Comparison of ENCODE assay signal across 25 mouse cellular contexts in the genomic region with DNA sequence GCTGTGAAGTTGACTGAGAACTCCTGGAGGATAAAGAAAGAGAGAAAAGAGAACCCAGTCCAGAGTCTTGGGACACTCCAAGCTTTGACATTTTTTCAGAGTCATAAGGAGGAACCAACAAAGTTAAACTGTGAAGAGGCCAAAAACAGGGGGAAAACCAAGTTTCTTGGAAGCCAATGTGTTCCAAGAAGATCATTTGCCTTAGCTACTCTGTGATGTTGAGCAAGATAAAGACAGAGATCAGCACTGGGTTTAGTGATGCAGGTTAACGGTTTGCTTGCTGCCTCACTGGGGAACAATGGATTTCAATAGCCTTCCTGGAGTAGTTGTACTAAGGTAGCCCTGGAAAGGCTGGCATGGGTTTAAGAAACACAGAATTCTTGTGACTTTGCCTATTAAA. TPM values are rescaled to one million over a fixed set of nuclear protein-coding genes. Genes with fewer than 3 reads are reported as not detected.
DNase-seq lines count a peak whose midpoint lies in the region; ATAC-seq and TF ChIP-seq lines count a peak whose summit lies in the region.
"Had no signal": no experiment of that assay in that cellular context is flagged by ENCODE, and none has a peak within 500 bp of the region (broad histone marks: within the 10 kb centered on the region; RNA-seq: fewer than 3 reads in every experiment).

No protein-coding gene starts in this region.

- intact Hi-C loops in heart, postnatal 10 days (cut with DNase I): no loop called here

- no peak overlapping the region for H3K4me2 ChIP-seq in heart, embryonic 15.5 days
- peak overlapping the region; percentile 30 for H3K4me2 ChIP-seq in liver, embryonic 13.5 days
- H3K4me2 ChIP-seq: embryonic facial prominence, embryonic 12.5 days; hindbrain, embryonic 14.5 days; limb, embryonic 12.5 days; midbrain, embryonic 11.5 days had no signal

- DNase-seq in heart, postnatal 10 days: no peak
- DNase-seq in G1E (ENCODE audit: low spot score): peak; percentile 35
- DNase-seq in liver, embryonic 13.5 days: peak; percentile 43
- DNase-seq in adrenal gland, adult 18-20 months (ENCODE audit: low spot score in 2 of 2): no peak
- DNase-seq in frontal cortex, postnatal 14 days (ENCODE audit: low spot score in 2 of 2): no peak
- DNase-seq: adrenal gland, adult 8-10 months; cerebellum, adult 11-12 months; cerebellum, adult 9-11 months; embryo, embryonic 11 days; gastrocnemius, postnatal 25 days; kidney, adult 11 months; kidney, postnatal 14 days; lung, adult 2 months; lung, postnatal 10 days; right cerebral cortex, postnatal 4 days; thymus, adult 2 months; thymus, postnatal 36 days had no signal

- H3K4me1 ChIP-seq in heart, embryonic 15.5 days (replicated peaks): peaks cover 12% of the 10 kb centered on the region; the same call in 1 of the 2 replicates
- H3K4me1 ChIP-seq in G1E (ENCODE audit: insufficient read depth, low read depth, low read length): peaks cover 65% of the 10 kb centered on the region
- H3K4me1 ChIP-seq in liver, embryonic 13.5 days (replicated peaks): peaks cover 43% of the 10 kb centered on the region
- H3K4me1 ChIP-seq: embryonic facial prominence, embryonic 12.5 days; limb, embryonic 12.5 days had no signal

- no peaks in the 10 kb centered on the region for H3K9me3 ChIP-seq in heart, embryonic 15.5 days (replicated peaks)
- peaks cover 24% of the 10 kb centered on the region for H3K9me3 ChIP-seq in G1E (replicated peaks)
- H3K9me3 ChIP-seq in liver, embryonic 13.5 days (replicated peaks): 0 out of 2 replicates have a peak, but pooled peaks cover 3% of the 10 kb centered on the region
- H3K9me3 ChIP-seq: embryonic facial prominence, embryonic 12.5 days; limb, embryonic 12.5 days had no signal

- no peak for ATAC-seq in heart, embryonic 15.5 days (replicated peaks; ENCODE audit: insufficient number of reproducible peaks, insufficient read depth, low FRiP score, low read depth)
- ATAC-seq in G1E (ENCODE audit: extremely low read depth, insufficient number of reproducible peaks, low FRiP score, poor library complexity, severe bottlenecking): peak; percentile 67
- ATAC-seq in liver, embryonic 13.5 days (ENCODE audit: low read depth): peak; percentile 72
- peak; percentile 54 for ATAC-seq in megakaryocyte progenitor cell, adult 5-6 weeks (replicated peaks; ENCODE audit: poor library complexity)
- ATAC-seq: forebrain, embryonic 14.5 days; midbrain, embryonic 16.5 days had no signal

- no peak overlapping the region for H3K9ac ChIP-seq in heart, embryonic 15.5 days
- H3K9ac ChIP-seq in liver, embryonic 13.5 days: no peak overlapping the region; the same call in 1 of the 2 replicates
- H3K9ac ChIP-seq: embryonic facial prominence, embryonic 12.5 days; hindbrain, embryonic 14.5 days; limb, embryonic 12.5 days had no signal

- 70% methylated on average over 1 of the region's 1 CpGs for WGBS in heart, embryonic 15.5 days
- WGBS in liver, embryonic 13.5 days (ENCODE audit: insufficient replicate concordance): 7% methylated on average over 1 of the region's 1 CpGs

- no peak for TF ChIP-seq CTCF in G1E (IDR thresholded peaks at IDR 0.05; ENCODE audit: low read depth, low read length)

- no peaks in the 10 kb centered on the region for H3K27me3 ChIP-seq in heart, embryonic 15.5 days
- no peaks in the 10 kb centered on the region for H3K27me3 ChIP-seq in G1E (ENCODE audit: insufficient read depth, low read length)
- no peaks in the 10 kb centered on the region for H3K27me3 ChIP-seq in liver, embryonic 13.5 days
- H3K27me3 ChIP-seq: embryonic facial prominence, embryonic 12.5 days; limb, embryonic 12.5 days had no signal

- H3K4me3 ChIP-seq in heart, embryonic 15.5 days: no peak overlapping the region
- H3K4me3 ChIP-seq in G1E (ENCODE audit: low read depth, low read length): peak overlapping the region; percentile 27; the same call in 1 of the 2 replicates
- H3K4me3 ChIP-seq in liver, embryonic 13.5 days (replicated peaks): no peak overlapping the region
- H3K4me3 ChIP-seq: embryonic facial prominence, embryonic 12.5 days; limb, embryonic 12.5 days had no signal

- H3K36me3 ChIP-seq in heart, embryonic 15.5 days: no peaks in the 10 kb centered on the region
- H3K36me3 ChIP-seq in G1E (replicated peaks): peaks cover 7% of the 10 kb centered on the region
- no peaks in the 10 kb centered on the region for H3K36me3 ChIP-seq in liver, embryonic 13.5 days
- H3K36me3 ChIP-seq: embryonic facial prominence, embryonic 12.5 days; limb, embryonic 12.5 days had no signal

- H3K27ac ChIP-seq in heart, embryonic 15.5 days: peak overlapping the region; percentile 31; the same call in 1 of the 2 replicates
- H3K27ac ChIP-seq in liver, embryonic 13.5 days: peak overlapping the region; percentile 67
- H3K27ac ChIP-seq: embryonic facial prominence, embryonic 12.5 days; hindbrain, embryonic 14.5 days; limb, embryonic 12.5 days had no signal

RNA-seq across cellular contexts. Expression of a gene that starts 18.9 kb away (rescaled TPM):
- 74.3 and 79.1 TPM in 2 replicates for polyA plus RNA-seq in heart, embryonic 15.5 days (2015; fragmentation: Nextera tagmentation; extraction: Ambion mirVana)
- total RNA-seq in heart, postnatal 10 days (2021): 10 to 100 TPM; 89.0 to 92.4 TPM
- total RNA-seq in G1E (2014; fragmentation: Nextera tagmentation): 256 and 302 TPM in 2 replicates
- total RNA-seq in G1E (2017): 237 and 325 TPM in 2 replicates
- polyA plus RNA-seq in G1E (2012): 11.8 and 12.9 TPM in 2 replicates
- 37.5 and 41.6 TPM in 2 replicates for polyA plus RNA-seq in liver, embryonic 13.5 days (2015; fragmentation: Nextera tagmentation; extraction: Ambion mirVana)
- total RNA-seq in megakaryocyte progenitor cell, adult 5-6 weeks (2015): 122 and 143 TPM in 2 replicates
- 149 and 173 TPM in 2 replicates for total RNA-seq in megakaryocyte progenitor cell, adult 5-6 weeks (2017)
- 10 to 100 TPM; 26.4 to 30.6 TPM for total RNA-seq in adrenal gland, adult 18-20 months (2021)

Comparison
In these comparisons a context has a peak if more than half of its experiments do, and no peak if none do; other contexts are left out.
1. DNase-seq: peak in G1E (single experiment) and liver, embryonic 13.5 days (single experiment); none in heart, postnatal 10 days (0 of 2), adrenal gland, adult 18-20 months (0 of 2) and frontal cortex, postnatal 14 days (0 of 2).